Mouse (Mus musculus) neutrophil, adult 5-6 weeks (primary cell): ENCODE results near the gene Gm5148. TPM values are rescaled to one million over a fixed set of nuclear protein-coding genes. Genes with fewer than 3 reads are reported as not detected.

Experiments used
- ATAC-seq: fragments of 151-379, 151-347 bp; 2 replicates; pipeline ENCODE4 v1.8.0; 2017; ENCODE audit warnings: mild to moderate bottlenecking, moderate TSS enrichment; ENCODE audit not compliant: insufficient number of reproducible peaks, poor library complexity, low FRiP score, severe bottlenecking; ENCODE audit errors: extremely low read depth
- total RNA-seq: library from RNA; stranded (forward); fragments of 200-1000 nt; gene quantifications from 2 replicates; pipeline ENCODE4 v1.2.3, GENCODE M21; 2017

Gene Gm5148
- total RNA-seq = 10.2 and 17.8 TPM in 2 replicates

GRCm38 (mm10) chr3:37724171-37724804, at the start of gene Gm5148:
Gm5148 (minus strand) TSS chr3:37724490.
- ATAC-seq = peak; percentile 10; the same call in 1 of the 2 replicates

GRCm38 (mm10) chr3:37770951-37771350, 46.7 kb upstream of the Gm5148 start:
- no peak for ATAC-seq

- ATAC-seq = peak; percentile 33; the same call in 1 of the 2 replicates
Measured at GRCm38 (mm10) chr3:37769268-37769756, 45.0 kb upstream of the Gm5148 start.

GRCm38 (mm10) chr3:37767147-37768015, 43.1 kb upstream of the Gm5148 start:
- ATAC-seq = no peak

- no peak for ATAC-seq
Measured at GRCm38 (mm10) chr3:37766628-37767027, 42.3 kb upstream of the Gm5148 start.

GRCm38 (mm10) chr3:37765971-37766370, 41.7 kb upstream of the Gm5148 start:
- ATAC-seq = no peak

- ATAC-seq = no peak
Measured at GRCm38 (mm10) chr3:37765275-37765674, 41.0 kb upstream of the Gm5148 start.

- no peak for ATAC-seq
Measured at GRCm38 (mm10) chr3:37762303-37762702, 38.0 kb upstream of the Gm5148 start.

- no peak for ATAC-seq
Measured at GRCm38 (mm10) chr3:37761741-37762140, 37.5 kb upstream of the Gm5148 start.

- ATAC-seq = 0 out of 2 replicates have a peak, but pooled peaks have one; percentile 11
Measured at GRCm38 (mm10) chr3:37760866-37761265, 36.6 kb upstream of the Gm5148 start.

GRCm38 (mm10) chr3:37758611-37759322, 34.5 kb upstream of the Gm5148 start:
- ATAC-seq = no peak

GRCm38 (mm10) chr3:37758124-37758523, 33.8 kb upstream of the Gm5148 start:
- ATAC-seq = peak; percentile 75

- ATAC-seq = no peak
Measured at GRCm38 (mm10) chr3:37757613-37758012, 33.3 kb upstream of the Gm5148 start.

- ATAC-seq = no peak
Measured at GRCm38 (mm10) chr3:37756005-37756404, 31.7 kb upstream of the Gm5148 start.

- no peak for ATAC-seq
Measured at GRCm38 (mm10) chr3:37754639-37755038, 30.3 kb upstream of the Gm5148 start.

GRCm38 (mm10) chr3:37753148-37753547, 28.9 kb upstream of the Gm5148 start:
- ATAC-seq = no peak

GRCm38 (mm10) chr3:37748002-37748733, 23.9 kb upstream of the Gm5148 start:
- peak; percentile 39; the same call in 1 of the 2 replicates for ATAC-seq

GRCm38 (mm10) chr3:37747258-37748001, 23.1 kb upstream of the Gm5148 start:
- ATAC-seq = peak; percentile 11; the same call in 1 of the 2 replicates
